Mouse (Mus musculus) ES-E14 (cell line): ENCODE measurements around the gene C730034F03Rik. TPM values are rescaled to one million over a fixed set of nuclear protein-coding genes. Genes with fewer than 3 reads are reported as not detected.

Source experiments
- DNase-seq: peaks from one replicate; pipeline ENCODE4 v3.0.0-alpha.2; 2013; ENCODE audit warnings: low read depth, low spot score
- H3K27ac ChIP-seq: 2 replicates; pipeline ENCODE4 v1.5.1; 2012; ENCODE audit warnings: low read depth, mild to moderate bottlenecking, low read length, moderate library complexity, mixed read lengths; ENCODE audit not compliant: poor library complexity, insufficient read depth, severe bottlenecking
- H3K36me3 ChIP-seq: 2 replicates; pipeline ENCODE4 v1.6.1; 2012; ENCODE audit warnings: mild to moderate bottlenecking, low read length, moderate library complexity, mixed read lengths; ENCODE audit not compliant: control insufficient read depth, poor library complexity, insufficient read depth, severe bottlenecking
- H3K4me1 ChIP-seq, 2 experiments: fragments of 150-350 bp in 1 of 2; sonication (generic) in 1 of 2; 2 replicates each; pipeline ENCODE4 v1.6.1; 2012; ENCODE audit warnings: low read length in 2 of 2, mild to moderate bottlenecking in 1 of 2, mixed read lengths in 1 of 2; ENCODE audit not compliant: control insufficient read depth in 2 of 2, insufficient read depth in 2 of 2, poor library complexity in 1 of 2
- H3K4me3 ChIP-seq, 2 experiments: fragments of 150-350 bp in 1 of 2; sonication (generic) in 1 of 2; 2 replicates each; pipeline ENCODE4 v1.5.1; 2012; ENCODE audit warnings: low read length in 2 of 2, low read depth in 1 of 2, mild to moderate bottlenecking in 1 of 2, mixed read lengths in 1 of 2; ENCODE audit not compliant: insufficient read depth in 1 of 2, poor library complexity in 1 of 2, severe bottlenecking in 1 of 2
- H3K9ac ChIP-seq: 2 replicates; pipeline ENCODE4 v1.6.1; 2012; ENCODE audit warnings: low read depth, mild to moderate bottlenecking, low read length, mixed read lengths; ENCODE audit not compliant: poor library complexity, insufficient read depth, severe bottlenecking
- H3K9me3 ChIP-seq: fragments of 150-350 bp; sonication (generic); 2 replicates; pipeline ENCODE4 v1.6.1; 2012; ENCODE audit warnings: low read depth, mild to moderate bottlenecking, low read length; ENCODE audit not compliant: control insufficient read depth, insufficient read depth
- CHD2 ChIP-seq: IDR thresholded peaks from 2 replicates; pipeline ENCODE4 v1.6.1; 2014; ENCODE audit warnings: mild to moderate bottlenecking, low read depth, low read length, inconsistent platforms
- HCFC1 ChIP-seq: IDR thresholded peaks from 2 replicates; pipeline ENCODE4 v1.6.1; 2012; ENCODE audit warnings: low read length, inconsistent platforms, borderline replicate concordance; ENCODE audit not compliant: insufficient read depth
- MAFK ChIP-seq: IDR thresholded peaks from 2 replicates; pipeline ENCODE4 v1.6.1; 2014; ENCODE audit warnings: mild to moderate bottlenecking, low read depth, low read length, inconsistent platforms; ENCODE audit not compliant: insufficient read depth
- ZC3H11A ChIP-seq: IDR thresholded peaks from 2 replicates; pipeline ENCODE4 v1.6.1; 2012; ENCODE audit warnings: low read depth, mild to moderate bottlenecking, inconsistent platforms, low read length, borderline replicate concordance
- ZNF384 ChIP-seq: IDR thresholded peaks from 2 replicates; pipeline ENCODE4 v1.6.1; 2012; ENCODE audit warnings: low read depth, low read length, inconsistent platforms
- in situ Hi-C, 2 experiments: fragments of 600-800 bp; cut with MboI; formaldehyde crosslinking; loops; one replicate each; pipeline ENCODE4 v1.15.1; 2025; ENCODE audit warnings: low sequenced_read_pairs in 2 of 2, inconsistent platforms in 1 of 2; ENCODE audit not compliant: unreplicated experiment in 2 of 2
- total RNA-seq: library from RNA; depleted of rRNA; stranded (reverse); fragments of 300-350 nt; gene quantifications from 2 replicates; pipeline ENCODE4 v1.2.3, GENCODE M21; 2012

C730034F03Rik gene
- total RNA-seq, 1 experiment, result 2.0 TPM

- peaks cover 0 to 8% of the 10 kb centered on the region in 2 experiments; a peak in 2 of 4 replicates for H3K4me1 ChIP-seq
- no peak overlapping the region for H3K9ac ChIP-seq
- no peak for DNase-seq
- in situ Hi-C loops, result no loop called here
- TF ChIP-seq ZC3H11A (no peak), ZNF384 (no peak), CHD2 (no peak), MAFK (no peak), HCFC1 (no peak)
- no peak overlapping the region for H3K27ac ChIP-seq
- peaks cover under 1% of the 10 kb centered on the region; the same call in 1 of the 2 replicates for H3K36me3 ChIP-seq
- H3K4me3 ChIP-seq, result no peak overlapping the region
- H3K9me3 ChIP-seq, result no peaks in the 10 kb centered on the region
These were observed 3.6 kb downstream of the C730034F03Rik start for GRCm38 (mm10) chr15:89432946-89433345.

GRCm38 (mm10) chr15:89434136-89434535, 4.7 kb downstream of the C730034F03Rik start:
- DNase-seq, result no peak
- no peak overlapping the region for H3K9ac ChIP-seq
- no peaks in the 10 kb centered on the region for H3K36me3 ChIP-seq
- peak overlapping the region; percentile 17; the same call in 1 of the 2 replicates for H3K27ac ChIP-seq
- no peaks in the 10 kb centered on the region for H3K9me3 ChIP-seq
- no peak overlapping the region for H3K4me3 ChIP-seq
- in situ Hi-C loops, result no loop called here
- TF ChIP-seq HCFC1, result no peak
- TF ChIP-seq MAFK, result no peak
- no peak for TF ChIP-seq CHD2
- no peak for TF ChIP-seq ZNF384
- TF ChIP-seq ZC3H11A, result no peak
- H3K4me1 ChIP-seq, result 0 out of 4 replicates have a peak, but pooled peaks cover 0 to 4% of the 10 kb centered on the region in 2 experiments

GRCm38 (mm10) chr15:89435878-89436277, 6.5 kb downstream of the C730034F03Rik start:
- no peaks in the 10 kb centered on the region for H3K9me3 ChIP-seq
- in situ Hi-C loops, result no loop called here
- no peak for DNase-seq
- H3K9ac ChIP-seq, result no peak overlapping the region
- 0 out of 4 replicates have a peak, but pooled peaks cover 0 to 4% of the 10 kb centered on the region in 2 experiments for H3K4me1 ChIP-seq
- no peak overlapping the region for H3K27ac ChIP-seq
- TF ChIP-seq MAFK (no peak), ZC3H11A (no peak), HCFC1 (no peak), ZNF384 (no peak)
- H3K4me3 ChIP-seq, result no peak overlapping the region
- no peaks in the 10 kb centered on the region for H3K36me3 ChIP-seq

GRCm38 (mm10) chr15:89442486-89443070, 13.2 kb downstream of the C730034F03Rik start:
- Histone ChIP-seq H3K9me3 (no peaks in the 10 kb centered on the region), H3K36me3 (no peaks in the 10 kb centered on the region), H3K27ac (no peak overlapping the region), H3K9ac (no peak overlapping the region), H3K4me3 (no peak overlapping the region), H3K4me1 (peaks cover 0 to 2% of the 10 kb centered on the region in 2 experiments; a peak in 1 of 4 replicates)
- no peak for TF ChIP-seq MAFK
- no peak for TF ChIP-seq CHD2
- TF ChIP-seq ZC3H11A, result no peak
- TF ChIP-seq HCFC1, result no peak
- no peak for TF ChIP-seq ZNF384
- in situ Hi-C loops, result no loop called here
- DNase-seq, result no peak
